Mouse (Mus musculus) small intestine, adult 2 months (tissue): ENCODE measurements around the gene Pard3. TPM values are rescaled to one million over a fixed set of nuclear protein-coding genes. Genes with fewer than 3 reads are reported as not detected.

Experiments used
- H3K27ac ChIP-seq: fragments of 200-500 bp; 2 replicates; pipeline ENCODE4 v1.5.1; 2012; ENCODE audit warnings: low read depth, low read length, control low read depth, inconsistent platforms; ENCODE audit not compliant: insufficient read depth
- H3K27me3 ChIP-seq: fragments of 200-500 bp; 2 replicates; pipeline ENCODE4 v1.6.1; 2012; ENCODE audit warnings: mild to moderate bottlenecking, moderate library complexity, low read length, inconsistent platforms; ENCODE audit not compliant: control insufficient read depth, insufficient read depth
- H3K36me3 ChIP-seq: fragments of 200-500 bp; 2 replicates; pipeline ENCODE4 v1.6.1; 2012; ENCODE audit warnings: mild to moderate bottlenecking, low read length, control low read depth, inconsistent platforms; ENCODE audit not compliant: control insufficient read depth, insufficient read depth
- H3K4me1 ChIP-seq: fragments of 200-500 bp; 2 replicates; pipeline ENCODE4 v1.6.1; 2012; ENCODE audit warnings: low read length, inconsistent platforms, mixed read lengths; ENCODE audit not compliant: control insufficient read depth, insufficient read depth, insufficient read length
- H3K4me3 ChIP-seq: fragments of 200-500 bp; 2 replicates; pipeline ENCODE4 v1.5.1; 2012; ENCODE audit warnings: low read depth, mild to moderate bottlenecking, control low read depth, inconsistent platforms, low read length, moderate library complexity
- CTCF ChIP-seq: fragments of 200-500 bp; IDR thresholded peaks from 2 replicates; pipeline ENCODE4 v1.5.1; 2012; ENCODE audit warnings: low read depth, mild to moderate bottlenecking, control low read depth, inconsistent platforms, low read length, moderate library complexity, mixed read lengths; ENCODE audit not compliant: insufficient replicate concordance, insufficient read length; ENCODE audit errors: extremely low read depth
- POLR2A ChIP-seq: fragments of 200-500 bp; IDR thresholded peaks from 2 replicates; pipeline ENCODE4 v1.6.1; 2012; ENCODE audit warnings: low read depth, mild to moderate bottlenecking, control low read depth, inconsistent platforms, low read length, moderate library complexity
- WGBS: fragments of 180-500 bp; shearing (Covaris S2); methylation state at CpG from one replicate; pipeline ENCODE4 v1.1.7; 2018; 5-methylcytosine and 5-hydroxymethylcytosine counted together
- polyA plus RNA-seq: library from polyadenylated mRNA; depleted of rRNA; stranded (reverse); fragments of >200 nt; gene quantifications from 2 replicates; pipeline ENCODE4 v1.2.3, GENCODE M21; 2012; rRNA removed

Pard3 gene
- polyA plus RNA-seq, 1 experiment: 52.9 TPM

GRCm38 (mm10) chr8:127655559-127655958, 591.9 kb downstream of the Pard3 start:
- 91% methylated on average over 3 of the region's 3 CpGs for WGBS
- no peak for TF ChIP-seq CTCF
- no peak for TF ChIP-seq POLR2A
- no peaks in the 10 kb centered on the region for H3K27me3 ChIP-seq
- H3K36me3 ChIP-seq: no peaks in the 10 kb centered on the region
- no peak overlapping the region for H3K4me3 ChIP-seq
- no peak overlapping the region for H3K27ac ChIP-seq
- no peaks in the 10 kb centered on the region for H3K4me1 ChIP-seq

Other genes with a start within 250 kb of the Pard3 start
- gene Tomm20, start 118.0 kb upstream of the Pard3 start, polyA plus RNA-seq: 117 and 450 TPM in 2 replicates
- 0.42 and 2.6 TPM in 2 replicates for gene Rbm34, start 92.8 kb upstream of the Pard3 start, polyA plus RNA-seq